Mouse (Mus musculus): ENCODE data around the gene Pnkd. TPM values are rescaled to one million over a fixed set of nuclear protein-coding genes. Genes with fewer than 3 reads are reported as not detected.

Gene Pnkd
- polyA plus RNA-seq, 1 experiment, result 146 TPM

DNA sequence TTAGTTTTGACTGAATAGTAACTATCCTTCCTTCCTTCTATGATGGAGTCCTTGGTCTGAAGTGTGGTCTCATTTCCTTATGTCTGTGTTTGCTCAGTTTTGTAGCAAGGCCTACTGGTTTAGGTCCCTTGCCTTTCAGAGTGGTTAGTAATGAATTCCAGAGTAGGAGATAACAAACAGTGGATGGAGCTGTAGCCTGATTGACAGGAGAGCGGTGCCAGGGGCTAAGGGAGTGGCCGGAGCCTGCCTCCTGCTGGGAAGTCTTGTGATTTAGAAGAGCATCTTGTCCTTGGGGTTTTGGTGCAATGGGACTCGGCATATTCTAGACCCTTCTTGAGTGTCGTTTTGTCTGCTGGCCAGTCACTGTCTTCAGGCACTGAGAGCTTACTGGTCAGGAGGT, 27.9 kb upstream of the Pnkd start:
- no peak overlapping the region for H3K4me3 ChIP-seq (ENCODE audit: insufficient read depth, low read depth, low read length)
- no peaks in the 10 kb centered on the region for H3K4me1 ChIP-seq (ENCODE audit: control insufficient read depth, insufficient read depth, insufficient read length, low read length)
- H3K27ac ChIP-seq (replicated peaks; ENCODE audit: low read depth, low read length), result no peak overlapping the region

DNA sequence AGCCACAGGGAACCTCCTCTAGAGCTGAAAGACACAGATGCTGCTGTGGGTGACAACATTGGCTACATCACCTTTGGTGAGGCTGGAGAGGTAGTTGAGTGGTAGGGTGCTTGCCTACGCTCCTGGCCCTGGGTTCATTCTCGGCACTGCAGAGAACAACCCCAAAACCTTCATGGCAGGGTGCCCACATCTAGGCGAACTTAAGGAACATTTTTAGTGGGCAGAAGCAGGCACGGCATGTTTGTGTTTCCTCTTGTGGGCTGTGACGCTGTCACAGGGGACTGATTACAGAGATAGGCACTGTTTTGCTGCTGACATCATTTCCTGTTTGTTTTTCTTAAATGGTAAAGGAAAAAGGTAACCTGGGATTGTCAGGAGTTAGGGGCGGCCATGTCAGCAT, 22.2 kb upstream of the Pnkd start:
- Histone ChIP-seq H3K27ac (replicated peaks; ENCODE audit: low read depth, low read length) (0 out of 2 replicates have a peak overlapping the region, but pooled peaks have one; percentile 9), H3K4me1 (ENCODE audit: control insufficient read depth, insufficient read depth, insufficient read length, low read length) (peaks cover 2% of the 10 kb centered on the region; the same call in 1 of the 2 replicates), H3K4me3 (ENCODE audit: insufficient read depth, low read depth, low read length) (no peak overlapping the region)

DNA sequence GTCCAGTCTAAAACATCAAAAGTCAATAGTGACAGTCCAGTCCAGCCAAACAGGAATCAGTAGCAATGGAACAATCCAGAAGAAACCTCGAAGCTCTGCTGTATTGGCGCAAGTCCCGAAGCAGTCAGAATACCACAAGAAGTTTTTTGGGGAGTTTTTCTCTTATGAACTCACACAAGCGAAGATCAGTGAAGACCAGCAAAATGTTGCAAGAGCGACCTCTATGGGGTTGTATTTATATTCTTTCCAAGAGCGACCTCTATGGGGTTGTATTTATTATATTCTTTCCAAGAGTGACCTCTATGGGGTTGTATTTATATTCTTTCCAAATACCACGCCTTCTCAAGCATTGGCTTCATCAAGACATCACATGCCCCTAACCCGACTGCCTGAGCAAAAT, 16.0 kb upstream of the Pnkd start:
- Histone ChIP-seq H3K4me3 (ENCODE audit: insufficient read depth, low read depth, low read length) (no peak overlapping the region), H3K27ac (replicated peaks; ENCODE audit: low read depth, low read length) (no peak overlapping the region), H3K4me1 (ENCODE audit: control insufficient read depth, insufficient read depth, insufficient read length, low read length) (no peaks in the 10 kb centered on the region)

DNA sequence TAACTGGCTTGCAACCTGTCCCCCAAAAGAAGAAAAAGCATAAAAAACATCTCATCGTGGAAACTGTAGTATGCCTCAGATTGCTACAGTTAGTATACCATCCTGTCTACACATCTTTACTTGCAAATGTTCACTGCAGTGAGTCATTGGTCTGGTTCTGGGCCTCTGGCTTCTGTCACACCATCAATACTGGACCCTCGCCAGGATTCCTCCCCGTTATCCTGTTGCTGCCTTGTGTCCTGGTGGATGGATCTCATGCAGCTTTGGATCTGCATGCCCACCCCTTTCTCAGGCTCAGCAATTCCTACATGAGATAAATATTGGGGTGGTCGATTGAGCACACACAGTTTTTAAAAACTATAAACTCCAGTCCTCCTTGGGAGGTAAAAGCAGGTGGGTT, 13.1 kb upstream of the Pnkd start:
- Histone ChIP-seq H3K4me1 (ENCODE audit: control insufficient read depth, insufficient read depth, insufficient read length, low read length) (no peaks in the 10 kb centered on the region), H3K4me3 (ENCODE audit: insufficient read depth, low read depth, low read length) (no peak overlapping the region), H3K27ac (replicated peaks; ENCODE audit: low read depth, low read length) (no peak overlapping the region)

DNA sequence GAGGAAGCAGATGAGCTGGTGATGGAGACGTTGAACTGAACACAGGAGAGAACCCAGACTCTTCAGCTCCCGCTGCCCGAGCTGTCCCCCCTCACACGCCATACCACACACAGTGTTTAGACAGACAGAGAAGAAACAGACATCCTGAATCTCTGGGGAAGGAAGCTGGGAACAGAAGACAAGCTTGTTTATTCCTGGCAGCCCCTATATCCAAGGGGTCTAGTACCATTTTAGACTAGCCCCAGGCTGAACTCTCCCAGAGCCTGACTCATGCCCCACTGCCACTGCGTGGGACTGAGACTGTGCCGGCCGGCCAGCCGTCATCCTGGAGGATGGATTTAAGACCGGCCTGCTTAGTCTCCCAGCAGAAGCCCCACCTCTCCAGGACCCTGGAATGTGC, 9.7 kb upstream of the Pnkd start:
- Histone ChIP-seq H3K4me3 (ENCODE audit: insufficient read depth, low read depth, low read length) (no peak overlapping the region), H3K27ac (replicated peaks; ENCODE audit: low read depth, low read length) (no peak overlapping the region), H3K4me1 (ENCODE audit: control insufficient read depth, insufficient read depth, insufficient read length, low read length) (no peaks in the 10 kb centered on the region)

DNA sequence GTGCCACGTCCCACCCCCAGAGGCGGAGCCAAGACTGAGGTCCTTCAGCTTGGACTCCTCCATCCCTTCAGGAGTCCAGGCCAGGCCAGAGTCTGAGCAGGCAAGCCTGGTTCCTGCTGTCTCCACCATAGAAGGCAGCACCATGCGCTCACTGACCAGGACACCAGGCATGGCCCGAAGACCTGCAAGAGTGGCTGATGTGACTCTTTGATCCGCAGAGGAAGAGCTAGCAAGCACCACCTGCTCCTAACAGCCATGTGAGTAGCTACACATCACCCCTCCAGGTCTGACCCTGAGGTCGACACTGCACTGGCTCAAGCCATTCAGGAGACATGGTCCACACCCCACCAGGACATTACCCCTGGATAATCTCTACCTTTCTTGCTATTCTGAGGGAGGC, 7.7 kb upstream of the Pnkd start:
- H3K27ac ChIP-seq (replicated peaks; ENCODE audit: low read depth, low read length), result no peak overlapping the region
- no peak overlapping the region for H3K4me3 ChIP-seq (ENCODE audit: insufficient read depth, low read depth, low read length)
- no peaks in the 10 kb centered on the region for H3K4me1 ChIP-seq (ENCODE audit: control insufficient read depth, insufficient read depth, insufficient read length, low read length)

DNA sequence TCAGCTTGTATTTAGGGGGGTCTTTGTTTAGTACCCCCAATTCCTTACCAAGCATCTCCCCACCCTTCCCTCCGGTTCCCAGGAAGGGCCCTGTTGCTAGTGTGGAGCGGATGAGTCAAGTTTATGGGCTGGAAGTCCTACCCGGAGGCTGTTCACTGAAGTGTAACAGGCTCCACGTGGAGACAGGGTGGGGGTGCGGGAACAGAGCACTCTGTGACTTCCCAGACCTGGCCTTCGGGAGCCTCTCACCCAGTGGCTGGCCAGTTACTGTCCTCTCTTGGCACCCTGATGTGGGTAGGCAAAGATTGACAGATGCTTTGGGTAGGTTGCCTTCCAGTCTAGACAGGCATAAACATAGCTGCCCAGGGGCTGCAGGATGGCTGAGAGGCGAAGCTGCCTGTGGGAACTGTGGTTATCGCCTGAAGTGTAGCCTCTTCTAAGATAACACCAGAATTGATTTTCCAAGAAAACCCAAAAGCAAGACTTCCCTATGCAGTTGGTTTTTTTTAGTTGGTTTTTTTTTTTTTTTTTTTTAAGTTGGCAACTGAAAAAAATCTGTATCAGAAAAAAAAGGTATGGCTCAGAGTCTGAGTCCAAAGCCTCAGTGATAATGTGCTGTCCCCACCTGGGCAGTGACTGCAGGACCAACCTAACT, 6.7 kb upstream of the Pnkd start:
- Histone ChIP-seq H3K27ac (replicated peaks; ENCODE audit: low read depth, low read length) (no peak overlapping the region), H3K4me1 (ENCODE audit: control insufficient read depth, insufficient read depth, insufficient read length, low read length) (no peaks in the 10 kb centered on the region), H3K4me3 (ENCODE audit: insufficient read depth, low read depth, low read length) (no peak overlapping the region)

DNA sequence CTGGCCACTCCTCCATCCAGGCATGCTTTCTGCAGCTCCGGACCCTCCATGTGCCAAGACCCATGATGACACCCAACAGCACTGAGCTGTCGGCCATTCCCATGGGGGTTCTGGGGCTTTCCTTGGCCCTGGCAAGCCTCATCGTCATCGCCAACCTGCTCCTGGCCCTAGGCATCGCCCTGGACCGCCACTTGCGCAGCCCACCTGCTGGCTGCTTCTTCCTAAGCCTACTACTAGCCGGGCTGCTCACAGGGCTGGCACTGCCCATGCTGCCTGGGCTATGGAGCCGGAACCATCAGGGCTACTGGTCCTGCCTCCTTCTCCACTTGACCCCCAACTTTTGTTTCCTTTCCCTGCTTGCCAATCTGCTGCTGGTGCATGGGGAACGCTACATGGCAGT, 6.2 kb upstream of the Pnkd start, which contains the start of gene Gpbar1:
Gene Gpbar1 (plus strand): TSS at position 13 of the 400 bp plus-strand sequence.
- H3K27ac ChIP-seq (replicated peaks; ENCODE audit: low read depth, low read length), result no peak within 1 kb of the TSS

DNA sequence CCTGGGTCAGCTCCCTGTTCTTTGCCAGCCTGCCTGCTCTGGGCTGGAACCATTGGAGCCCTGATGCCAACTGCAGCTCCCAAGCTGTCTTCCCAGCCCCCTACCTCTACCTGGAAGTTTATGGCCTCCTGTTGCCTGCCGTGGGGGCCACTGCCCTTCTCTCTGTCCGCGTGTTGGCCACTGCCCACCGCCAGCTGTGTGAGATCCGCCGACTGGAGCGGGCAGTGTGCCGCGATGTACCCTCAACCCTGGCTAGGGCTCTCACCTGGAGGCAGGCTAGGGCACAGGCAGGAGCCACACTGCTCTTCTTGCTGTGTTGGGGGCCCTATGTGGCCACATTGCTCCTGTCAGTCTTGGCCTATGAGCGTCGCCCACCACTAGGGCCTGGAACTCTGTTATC, 5.7 kb upstream of the Pnkd start:
- Histone ChIP-seq H3K27ac (replicated peaks; ENCODE audit: low read depth, low read length) (no peak overlapping the region), H3K4me1 (ENCODE audit: control insufficient read depth, insufficient read depth, insufficient read length, low read length) (no peaks in the 10 kb centered on the region), H3K4me3 (ENCODE audit: insufficient read depth, low read depth, low read length) (no peak overlapping the region)

More for the DNA sequence above, 6.2 kb upstream of the Pnkd start, which contains the start of gene Gpbar1:
- H3K4me3 ChIP-seq (ENCODE audit: insufficient read depth, low read depth, low read length), result no peak within 1 kb of the TSS
- no peaks in the 10 kb centered on the region for H3K4me1 ChIP-seq (ENCODE audit: control insufficient read depth, insufficient read depth, insufficient read length, low read length)

DNA sequence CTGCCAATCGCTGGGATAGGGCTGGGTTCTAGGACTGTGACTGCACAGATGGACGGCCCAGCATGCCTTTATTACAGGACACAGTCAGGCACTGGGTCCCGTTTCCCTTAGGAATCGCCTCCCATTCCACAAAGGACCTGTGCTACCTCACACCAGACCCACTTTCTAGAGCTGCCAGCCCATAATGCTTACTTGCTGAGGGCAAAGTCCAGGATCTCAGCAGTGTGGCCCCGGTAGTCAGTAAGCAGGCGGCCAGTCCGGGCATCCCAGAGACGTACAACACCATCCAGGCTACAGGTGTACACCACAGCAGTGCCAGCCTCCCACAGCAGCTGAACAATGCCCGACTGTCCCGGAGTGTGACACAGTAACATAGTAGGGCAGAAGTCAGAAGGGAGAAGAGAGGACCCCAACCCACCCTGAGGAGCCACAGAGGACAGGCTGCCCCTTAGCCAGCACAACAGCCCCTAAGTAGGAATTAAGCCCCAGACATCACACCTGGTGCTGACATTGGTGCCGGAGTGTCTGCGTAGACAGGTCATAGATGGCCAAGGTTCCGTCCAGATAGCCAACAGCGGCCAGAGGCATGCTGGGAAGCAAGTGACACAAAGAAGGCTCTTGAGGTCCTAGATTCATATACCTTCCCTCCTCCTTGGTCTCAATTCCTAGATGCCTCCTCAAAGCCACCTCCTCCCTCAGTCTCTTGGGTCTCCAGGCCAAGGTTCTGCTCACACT, 4.0 kb upstream of the Pnkd start:
- no peaks in the 10 kb centered on the region for H3K4me1 ChIP-seq (ENCODE audit: control insufficient read depth, insufficient read depth, insufficient read length, low read length)
- H3K4me3 ChIP-seq (ENCODE audit: insufficient read depth, low read depth, low read length), result no peak overlapping the region
- no peak overlapping the region for H3K27ac ChIP-seq (replicated peaks; ENCODE audit: low read depth, low read length)

DNA sequence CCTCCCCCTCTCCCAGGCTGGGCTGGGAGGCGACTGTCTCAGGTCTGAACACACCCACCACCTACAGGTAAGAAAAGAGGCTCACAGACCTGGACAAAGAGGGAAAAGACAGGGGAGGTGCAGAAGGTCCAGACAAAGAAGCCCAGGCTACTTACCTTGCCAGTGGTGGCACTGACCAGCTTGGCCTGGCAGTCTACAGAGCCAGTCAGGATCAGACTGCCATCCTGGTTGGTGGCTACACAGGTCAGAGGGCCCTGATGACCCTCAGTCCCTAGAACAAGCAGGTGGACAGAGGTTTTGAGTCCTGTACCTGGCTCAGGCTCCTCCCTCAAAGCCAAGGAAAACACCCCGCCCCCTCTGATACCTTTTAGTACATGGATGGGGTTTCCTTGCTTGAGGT, 3.4 kb upstream of the Pnkd start:
- Histone ChIP-seq H3K27ac (replicated peaks; ENCODE audit: low read depth, low read length) (no peak overlapping the region), H3K4me3 (ENCODE audit: insufficient read depth, low read depth, low read length) (no peak overlapping the region), H3K4me1 (ENCODE audit: control insufficient read depth, insufficient read depth, insufficient read length, low read length) (no peaks in the 10 kb centered on the region; the same call in 1 of the 2 replicates)

DNA sequence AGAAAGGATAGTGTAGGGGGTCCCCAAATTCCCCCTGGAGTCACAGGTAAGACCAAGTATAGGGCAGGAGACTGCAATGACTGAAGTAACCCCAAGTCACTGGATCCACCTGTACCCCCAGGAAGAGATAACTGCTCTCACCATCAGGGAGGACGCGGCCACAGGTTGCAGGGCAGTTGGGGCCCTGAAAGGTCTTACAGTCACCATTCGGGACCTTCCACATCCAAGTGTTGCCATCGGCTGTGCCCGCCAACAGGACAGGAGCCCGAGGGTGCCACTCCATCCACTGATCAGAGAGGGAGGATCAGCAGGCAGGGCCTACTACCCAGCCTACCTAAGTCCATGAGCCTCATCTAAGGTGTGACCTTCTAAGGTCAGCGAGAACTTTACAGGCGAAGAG, 2.8 kb upstream of the Pnkd start:
- Histone ChIP-seq H3K27ac (replicated peaks; ENCODE audit: low read depth, low read length) (no peak overlapping the region), H3K4me3 (ENCODE audit: insufficient read depth, low read depth, low read length) (no peak overlapping the region), H3K4me1 (ENCODE audit: control insufficient read depth, insufficient read depth, insufficient read length, low read length) (no peaks in the 10 kb centered on the region; the same call in 1 of the 2 replicates)

DNA sequence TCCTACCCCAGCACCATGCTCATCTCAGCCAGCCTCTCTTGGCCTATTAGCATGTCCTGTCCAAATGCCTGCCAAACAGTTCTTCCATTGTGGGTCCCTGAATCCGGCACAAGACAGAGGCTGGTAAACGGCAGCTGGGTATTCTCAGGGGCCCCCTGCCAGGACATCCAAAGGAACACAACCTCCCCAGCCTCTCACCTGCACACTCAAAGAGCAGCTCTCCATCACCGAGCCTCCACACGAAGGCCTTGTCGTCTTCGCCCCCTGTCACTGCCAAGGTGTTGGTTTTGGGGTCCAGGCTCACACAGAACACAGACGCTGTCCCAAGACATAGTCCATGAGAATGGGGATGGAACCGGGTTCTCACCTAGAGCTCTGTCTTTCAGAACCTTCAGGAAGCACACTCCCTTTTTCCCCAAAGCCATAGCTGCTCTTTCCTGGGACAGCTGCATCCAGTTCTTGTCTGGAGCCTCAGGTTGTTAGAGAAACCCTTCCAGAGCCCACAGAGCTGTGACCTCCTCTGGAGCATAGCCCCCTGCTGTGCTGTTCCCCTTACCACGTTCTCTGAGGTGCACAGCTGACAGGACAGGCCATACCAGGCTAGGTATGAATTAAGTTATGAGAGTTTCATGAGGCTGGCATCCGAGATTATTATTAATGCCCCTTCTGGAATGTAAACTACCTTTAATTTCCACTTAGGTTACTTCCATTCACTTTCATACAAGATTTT, 1.7 kb upstream of the Pnkd start:
- Histone ChIP-seq H3K4me1 (ENCODE audit: control insufficient read depth, insufficient read depth, insufficient read length, low read length) (no peaks in the 10 kb centered on the region; the same call in 1 of the 2 replicates), H3K4me3 (ENCODE audit: insufficient read depth, low read depth, low read length) (no peak overlapping the region), H3K27ac (replicated peaks; ENCODE audit: low read depth, low read length) (no peak overlapping the region)

DNA sequence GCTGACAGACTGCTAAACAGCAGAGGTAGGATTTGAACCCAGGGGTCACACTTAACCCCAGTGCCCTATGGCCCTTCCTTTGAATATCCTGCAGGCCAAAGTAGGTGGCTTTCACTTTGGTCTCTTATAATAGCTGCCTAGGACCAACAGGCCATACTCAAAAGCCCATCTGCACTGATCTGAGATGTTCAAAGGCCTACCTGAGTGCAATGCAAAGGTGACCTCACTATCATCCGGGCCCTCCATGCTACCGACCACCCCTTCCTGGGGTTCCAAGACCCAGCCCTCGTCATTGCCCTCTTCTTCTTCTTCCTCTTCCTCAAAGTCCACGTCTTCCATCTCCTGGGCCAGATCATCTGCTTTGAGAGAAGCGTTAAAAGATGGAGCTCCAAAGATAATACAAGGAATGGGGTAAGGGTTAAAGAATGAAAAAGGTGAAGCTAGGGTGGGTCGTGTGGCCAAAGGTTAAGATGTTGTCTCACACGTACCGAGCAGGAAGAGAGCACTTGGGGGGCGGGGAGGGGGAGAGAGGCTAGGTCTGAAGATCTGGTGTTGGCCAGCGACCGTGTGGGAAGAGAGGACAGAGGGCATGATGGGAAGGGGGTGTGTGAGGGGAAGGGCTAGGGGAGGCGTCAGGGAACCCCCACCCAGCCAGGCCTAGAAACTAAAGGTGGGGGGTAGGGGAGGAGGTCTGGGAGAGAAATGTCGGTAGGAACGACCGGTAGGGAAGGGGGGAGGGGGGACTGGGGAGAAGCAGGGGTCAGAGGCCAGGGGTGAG, 855 bp upstream of the Pnkd start:
- no peaks in the 10 kb centered on the region; the same call in 1 of the 2 replicates for H3K4me1 ChIP-seq (ENCODE audit: control insufficient read depth, insufficient read depth, insufficient read length, low read length)
- H3K27ac ChIP-seq (replicated peaks; ENCODE audit: low read depth, low read length), result no peak overlapping the region; the same call in 1 of the 2 replicates
- H3K4me3 ChIP-seq (ENCODE audit: insufficient read depth, low read depth, low read length), result peak overlapping the region; percentile 75

All from brown adipose tissue, adult 24 weeks (tissue).